Mouse (Mus musculus): ENCODE measurements around the gene Unc5c.

DNA sequence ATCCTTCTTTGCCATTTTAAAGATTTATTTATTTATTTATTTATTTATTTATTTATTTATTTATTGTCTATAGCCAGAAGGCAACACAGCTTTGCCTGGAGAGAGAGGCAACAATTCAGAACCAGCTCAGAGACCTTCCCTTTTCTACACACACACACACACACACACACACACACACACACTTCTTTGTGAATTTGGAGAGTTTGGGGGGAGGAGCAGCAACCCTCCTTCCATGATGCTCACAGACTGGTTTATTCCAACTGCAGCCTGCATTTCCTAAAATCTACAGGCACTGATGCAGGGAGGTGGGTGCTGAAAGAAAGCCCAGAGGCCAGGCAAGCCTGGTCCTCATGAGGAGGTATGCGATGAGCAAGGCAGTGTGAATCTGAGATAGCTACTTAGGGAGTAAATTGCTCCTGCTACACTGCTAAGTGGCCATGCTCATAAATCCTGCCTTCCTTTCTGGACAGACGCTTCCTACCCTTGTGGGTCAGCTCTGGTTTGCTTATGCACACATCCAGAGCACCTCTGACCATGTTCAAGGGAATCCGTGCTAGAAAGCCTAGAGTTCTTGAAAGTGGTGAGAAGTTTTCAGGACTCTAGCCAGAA lies 1.8 kb downstream of the Unc5c start:
- no peak for TF ChIP-seq ZKSCAN1 (IDR thresholded peaks at IDR 0.05; ENCODE audit: low read depth, low read length)
- TF ChIP-seq BHLHE40 (IDR thresholded peaks at IDR 0.05; ENCODE audit: borderline replicate concordance, low read depth, low read length), result no peak
